Mouse (Mus musculus) forebrain, embryonic 16.5 days (tissue): ENCODE measurements at regions not wholly inside any gene's neighbourhood (a gene's known extent, or its start where the extent isn't known, plus 50 kb on each side); places are given as distances from the start of the nearest gene placed in this dataset.

Experiments
- ATAC-seq: fragments of 200-750 bp; cut with Nextera tagmentation; 2 replicates; pipeline ENCODE4 v1.8.0; 2017; ENCODE audit warnings: mild to moderate bottlenecking, moderate library complexity
- H3K27ac ChIP-seq: fragments of 300-500 bp; sonication (generic); 2 replicates; pipeline ENCODE4 v1.5.1; 2014; ENCODE audit warnings: low read length, control low read depth
- H3K27me3 ChIP-seq: fragments of 300-500 bp; sonication (generic); replicated peaks from 2 replicates; pipeline ENCODE4 v1.6.1; 2014; ENCODE audit warnings: low read length; ENCODE audit not compliant: control insufficient read depth, insufficient read depth
- H3K36me3 ChIP-seq: fragments of 300-500 bp; sonication (generic); 2 replicates; pipeline ENCODE4 v1.6.1; 2014; ENCODE audit not compliant: control insufficient read depth, insufficient read depth
- H3K4me1 ChIP-seq: fragments of 300-500 bp; sonication (generic); replicated peaks from 2 replicates; pipeline ENCODE4 v1.6.1; 2014; ENCODE audit warnings: low read length; ENCODE audit not compliant: control insufficient read depth, insufficient read depth
- H3K4me2 ChIP-seq: fragments of 300-500 bp; sonication (generic); 2 replicates; pipeline ENCODE4 v1.6.1; 2014; ENCODE audit warnings: mild to moderate bottlenecking, low read length, control low read depth
- H3K4me3 ChIP-seq: fragments of 300-500 bp; sonication (generic); replicated peaks from 2 replicates; pipeline ENCODE4 v1.5.1; 2014; ENCODE audit warnings: mild to moderate bottlenecking, low read length, control low read depth
- H3K9ac ChIP-seq: fragments of 300-500 bp; sonication (generic); replicated peaks from 2 replicates; pipeline ENCODE4 v1.6.1; 2014; ENCODE audit warnings: low read depth, low read length, control low read depth
- H3K9me3 ChIP-seq: fragments of 300-500 bp; sonication (generic); 2 replicates; pipeline ENCODE4 v1.6.1; 2016; ENCODE audit warnings: low read length; ENCODE audit not compliant: control insufficient read depth
- WGBS: fragments of 180-500 bp; shearing (Covaris S2); extraction: QIAGEN DNeasy Blood & Tissue Kit; methylation state at CpG from one replicate; pipeline ENCODE4 v1.1.7; 2014; 5-methylcytosine and 5-hydroxymethylcytosine counted together

DNA sequence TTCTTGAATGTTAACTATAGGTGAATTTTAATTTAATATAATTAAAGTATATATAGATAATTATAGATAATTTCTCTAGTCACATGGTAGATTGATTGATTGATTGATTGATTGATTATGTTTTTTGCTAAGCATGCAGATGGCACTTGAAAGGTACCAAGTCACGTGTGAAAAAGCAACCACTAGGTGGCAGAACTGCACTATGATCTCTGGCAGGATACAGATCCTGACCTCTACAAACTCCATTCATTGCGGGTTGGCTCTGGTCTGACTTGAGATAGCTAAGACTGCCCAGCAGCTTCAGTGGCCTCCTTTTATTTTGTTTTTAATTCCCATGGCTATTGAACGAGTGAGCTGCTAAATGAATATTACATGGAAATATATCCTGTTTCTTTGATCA, 229.7 kb upstream of the Grm3 start:
- no peak overlapping the region for H3K27ac ChIP-seq
- no peaks in the 10 kb centered on the region for H3K36me3 ChIP-seq
- no peak for ATAC-seq
- H3K9ac ChIP-seq, result no peak overlapping the region
- H3K9me3 ChIP-seq, result no peaks in the 10 kb centered on the region
- no peaks in the 10 kb centered on the region for H3K4me1 ChIP-seq
- no peaks in the 10 kb centered on the region for H3K27me3 ChIP-seq
- no peak overlapping the region for H3K4me2 ChIP-seq
- 13% methylated on average over 3 of the region's 3 CpGs for WGBS
- no peak overlapping the region for H3K4me3 ChIP-seq

GRCm38 (mm10) chr5:9938746-9939145, 213.8 kb upstream of the Grm3 start:
- no peak for ATAC-seq
- H3K36me3 ChIP-seq, result no peaks in the 10 kb centered on the region
- H3K4me3 ChIP-seq, result no peak overlapping the region
- no peaks in the 10 kb centered on the region for H3K27me3 ChIP-seq
- WGBS, result 49% methylated on average over 2 of the region's 2 CpGs
- no peaks in the 10 kb centered on the region for H3K9me3 ChIP-seq
- H3K9ac ChIP-seq, result no peak overlapping the region
- no peak overlapping the region for H3K27ac ChIP-seq
- no peak overlapping the region for H3K4me2 ChIP-seq
- H3K4me1 ChIP-seq, result no peaks in the 10 kb centered on the region

- Histone ChIP-seq H3K4me1 (no peaks in the 10 kb centered on the region), H3K27ac (no peak overlapping the region), H3K9me3 (no peaks in the 10 kb centered on the region), H3K27me3 (no peaks in the 10 kb centered on the region), H3K4me2 (no peak overlapping the region), H3K36me3 (no peaks in the 10 kb centered on the region), H3K4me3 (no peak overlapping the region), H3K9ac (no peak overlapping the region)
- peak; percentile 61; the same call in 1 of the 2 replicates for ATAC-seq
- WGBS, result 59% methylated on average over 3 of the region's 3 CpGs
Observed at GRCm38 (mm10) chr5:9912936-9913335, 188.0 kb upstream of the Grm3 start.

DNA sequence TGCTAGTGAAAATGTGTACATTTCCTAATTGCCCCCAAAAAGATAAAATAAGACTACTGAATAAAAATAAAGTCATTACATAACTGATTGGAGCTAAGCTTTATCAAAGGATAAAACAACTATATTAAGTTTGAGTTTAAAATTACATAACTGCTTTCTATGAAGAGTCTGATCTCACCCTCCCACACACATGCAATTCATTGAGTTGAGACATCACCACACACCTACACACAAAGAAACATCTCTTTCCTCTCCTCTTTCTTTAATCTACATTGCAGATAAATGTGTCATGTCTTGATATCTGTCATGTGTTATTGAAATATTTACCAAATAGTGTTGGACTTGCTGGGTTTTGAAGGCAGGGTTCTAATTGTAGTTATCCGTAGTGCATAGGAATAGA, 186.8 kb upstream of the Grm3 start:
- Histone ChIP-seq H3K4me3 (no peak overlapping the region), H3K9ac (no peak overlapping the region), H3K27ac (no peak overlapping the region), H3K9me3 (no peaks in the 10 kb centered on the region), H3K36me3 (no peaks in the 10 kb centered on the region), H3K4me1 (no peaks in the 10 kb centered on the region), H3K4me2 (no peak overlapping the region), H3K27me3 (no peaks in the 10 kb centered on the region)
- WGBS, result 85% methylated on average over 1 of the region's 1 CpGs
- ATAC-seq, result no peak

DNA sequence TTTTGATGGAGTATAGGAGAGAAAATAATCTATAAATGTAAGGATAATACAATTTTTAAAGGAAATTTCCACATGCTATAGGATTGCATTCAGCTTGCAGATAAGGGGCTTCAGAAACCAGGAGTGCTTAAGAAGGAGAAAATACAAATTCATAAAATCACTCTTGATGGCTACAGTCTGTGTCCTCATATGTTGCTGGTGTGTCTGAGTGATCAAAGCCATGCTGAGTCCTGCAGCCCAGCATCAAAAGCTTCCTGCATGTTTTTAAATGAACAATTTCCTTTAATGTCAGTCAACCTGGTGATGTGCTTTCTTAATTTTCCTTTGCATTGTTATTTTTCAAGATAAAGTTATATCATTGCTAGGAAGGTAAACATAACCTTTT, 186.1 kb upstream of the Grm3 start:
- Histone ChIP-seq H3K4me1 (no peaks in the 10 kb centered on the region), H3K4me3 (no peak overlapping the region), H3K9me3 (no peaks in the 10 kb centered on the region), H3K9ac (no peak overlapping the region), H3K4me2 (no peak overlapping the region), H3K27me3 (no peaks in the 10 kb centered on the region), H3K36me3 (no peaks in the 10 kb centered on the region), H3K27ac (no peak overlapping the region)
- ATAC-seq, result 0 out of 2 replicates have a peak, but pooled peaks have one; percentile 38

DNA sequence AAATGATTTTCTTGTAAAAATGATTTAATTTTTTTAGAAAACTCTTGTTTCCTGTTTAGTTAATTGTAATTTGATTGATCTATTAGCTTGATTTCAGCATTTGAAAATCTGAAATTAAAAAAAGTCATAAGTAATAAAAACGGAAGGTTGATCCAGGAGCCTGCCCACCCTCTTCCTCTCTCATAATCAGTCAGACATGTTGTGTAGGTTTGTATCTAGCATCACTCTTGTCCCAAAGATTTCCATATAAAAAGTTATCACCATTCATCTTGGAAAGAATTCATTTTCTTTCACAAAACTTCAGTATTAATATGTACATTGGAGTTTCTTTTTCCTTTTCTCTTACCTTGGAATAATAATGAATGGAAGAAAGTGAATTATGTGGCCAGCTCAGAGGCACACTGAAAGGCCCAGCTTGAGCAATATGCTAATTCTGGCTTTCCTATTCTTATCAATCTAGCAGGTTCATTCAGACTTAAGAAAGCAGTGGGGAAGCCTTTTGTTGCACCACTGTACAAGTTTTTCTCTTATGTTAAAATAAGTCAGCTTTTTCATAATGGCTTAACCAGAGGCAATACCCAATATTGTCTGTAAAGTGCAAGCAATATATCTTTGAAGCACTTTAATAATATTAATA, 185.6 kb upstream of the Grm3 start:
- Histone ChIP-seq H3K9ac (no peak overlapping the region), H3K4me3 (no peak overlapping the region), H3K9me3 (no peaks in the 10 kb centered on the region), H3K4me2 (no peak overlapping the region), H3K4me1 (no peaks in the 10 kb centered on the region), H3K36me3 (no peaks in the 10 kb centered on the region), H3K27me3 (no peaks in the 10 kb centered on the region), H3K27ac (no peak overlapping the region)
- ATAC-seq, result peak; percentile 77
- WGBS, result 35% methylated on average over 1 of the region's 1 CpGs

DNA sequence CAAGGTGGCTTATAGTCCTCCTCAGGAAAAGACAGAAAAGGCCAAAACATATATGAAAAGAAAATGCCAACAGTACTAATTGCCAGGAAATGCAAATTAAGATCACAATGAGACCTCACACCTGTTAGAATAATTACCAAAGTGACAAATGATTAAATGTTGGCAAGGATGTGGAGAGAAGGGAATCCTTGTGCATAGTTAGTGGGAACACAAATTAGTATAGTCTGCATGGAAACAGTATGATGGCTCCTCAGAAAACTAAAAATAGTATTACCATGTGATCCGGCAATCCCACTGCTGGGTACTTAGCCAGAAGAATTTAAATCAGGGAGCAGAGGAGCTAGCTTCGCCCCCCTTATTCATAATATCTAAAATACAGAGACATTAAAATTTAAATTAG, 170.3 kb upstream of the Grm3 start:
- WGBS, result 33% methylated on average over 2 of the region's 2 CpGs

DNA sequence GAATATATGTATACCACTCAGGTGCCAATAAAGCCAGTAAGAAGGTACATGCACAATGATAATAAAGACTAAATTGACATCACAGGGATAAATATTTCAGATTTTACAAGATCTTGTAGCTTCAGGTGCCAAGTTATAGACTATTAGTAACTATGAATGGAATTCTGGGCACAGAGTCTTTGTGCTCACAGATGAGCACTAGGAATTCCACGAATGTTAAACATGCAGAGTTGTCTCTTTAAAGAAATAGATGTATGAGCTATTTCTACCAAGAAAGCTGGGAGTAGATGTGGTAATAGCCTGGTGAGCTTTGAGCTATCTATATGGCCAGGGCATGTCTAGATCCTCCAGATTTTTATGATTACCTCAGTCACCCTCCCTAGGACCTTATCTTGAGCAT, 153.1 kb upstream of the Grm3 start:
- Histone ChIP-seq H3K27me3 (no peaks in the 10 kb centered on the region), H3K4me1 (no peaks in the 10 kb centered on the region), H3K9me3 (no peaks in the 10 kb centered on the region), H3K36me3 (no peaks in the 10 kb centered on the region), H3K27ac (no peak overlapping the region), H3K4me3 (no peak overlapping the region), H3K9ac (no peak overlapping the region), H3K4me2 (no peak overlapping the region)
- WGBS, result 75% methylated on average over 1 of the region's 1 CpGs
- no peak for ATAC-seq

More for the DNA sequence above, 170.3 kb upstream of the Grm3 start:
- Histone ChIP-seq H3K36me3 (no peaks in the 10 kb centered on the region), H3K27ac (no peak overlapping the region), H3K27me3 (no peaks in the 10 kb centered on the region), H3K9ac (no peak overlapping the region), H3K4me2 (no peak overlapping the region), H3K9me3 (no peaks in the 10 kb centered on the region), H3K4me3 (no peak overlapping the region), H3K4me1 (no peaks in the 10 kb centered on the region)
- peak; percentile 70 for ATAC-seq

- Histone ChIP-seq H3K4me2 (no peak overlapping the region), H3K27me3 (no peaks in the 10 kb centered on the region), H3K9ac (no peak overlapping the region), H3K27ac (no peak overlapping the region), H3K9me3 (no peaks in the 10 kb centered on the region), H3K4me3 (no peak overlapping the region), H3K36me3 (no peaks in the 10 kb centered on the region), H3K4me1 (peaks cover 2% of the 10 kb centered on the region; the same call in 1 of the 2 replicates)
- ATAC-seq, result 0 out of 2 replicates have a peak, but pooled peaks have one; percentile 55
- 14% methylated on average over 4 of the region's 4 CpGs for WGBS
Observed at GRCm38 (mm10) chr5:9869091-9869490, 144.1 kb upstream of the Grm3 start.

GRCm38 (mm10) chr5:9829750-9830149, 104.8 kb upstream of the Grm3 start:
- Histone ChIP-seq H3K9me3 (no peaks in the 10 kb centered on the region), H3K36me3 (no peaks in the 10 kb centered on the region), H3K4me2 (no peak overlapping the region), H3K27ac (no peak overlapping the region), H3K27me3 (no peaks in the 10 kb centered on the region), H3K4me3 (no peak overlapping the region), H3K9ac (no peak overlapping the region), H3K4me1 (no peaks in the 10 kb centered on the region)
- ATAC-seq, result no peak
- WGBS, result 83% methylated on average over 1 of the region's 1 CpGs
